Mouse (Mus musculus) megakaryocyte progenitor cell, adult 5-6 weeks (primary cell): Measurements from ENCODE around the gene Kif5c. TPM values are rescaled to one million over a fixed set of nuclear protein-coding genes. Genes with fewer than 3 reads are reported as not detected.

Experiments
- ATAC-seq: replicated peaks from 2 replicates; pipeline ENCODE4 v1.8.0; 2016; ENCODE audit warnings: mild to moderate bottlenecking, moderate TSS enrichment, inconsistent platforms; ENCODE audit not compliant: poor library complexity
- total RNA-seq, 2 experiments: library from RNA; stranded (forward) in 1 of 2; stranded (reverse) in 1 of 2; fragments of 157-497, 149-512 nt in 1 of 2; fragments of 200-1000 nt in 1 of 2; gene quantifications; 2 replicates each; pipeline versions ENCODE4 v1.2.3 to v1.2.4; 2015 to 2017

The Kif5c gene
- total RNA-seq, 2 experiments from 2014 or later: not detected

- no peak for ATAC-seq
These were observed 1.6 kb downstream of the Kif5c start for GRCm38 (mm10) chr2:49620626-49621117.

- no peak for ATAC-seq
These were observed 2.1 kb downstream of the Kif5c start for GRCm38 (mm10) chr2:49621234-49621633.

- no peak for ATAC-seq
These were observed 6.5 kb downstream of the Kif5c start for GRCm38 (mm10) chr2:49625581-49625980.

- no peak for ATAC-seq
These were observed 8.5 kb downstream of the Kif5c start for GRCm38 (mm10) chr2:49627611-49628010.

- no peak for ATAC-seq
These were observed 9.1 kb downstream of the Kif5c start for GRCm38 (mm10) chr2:49628094-49628705.

- ATAC-seq: no peak
These were observed 10.1 kb downstream of the Kif5c start for GRCm38 (mm10) chr2:49629181-49629580.

GRCm38 (mm10) chr2:49630636-49631035, 11.5 kb downstream of the Kif5c start:
- ATAC-seq: no peak

- no peak for ATAC-seq
These were observed 14.1 kb downstream of the Kif5c start for GRCm38 (mm10) chr2:49633231-49633630.

- no peak for ATAC-seq
These were observed 23.7 kb downstream of the Kif5c start for GRCm38 (mm10) chr2:49642761-49643160.

- no peak for ATAC-seq
These were observed 24.7 kb downstream of the Kif5c start for GRCm38 (mm10) chr2:49643756-49644155.

- ATAC-seq: no peak
These were observed 28.5 kb downstream of the Kif5c start for GRCm38 (mm10) chr2:49647591-49647990.

GRCm38 (mm10) chr2:49648344-49648743, 29.2 kb downstream of the Kif5c start:
- no peak for ATAC-seq

GRCm38 (mm10) chr2:49648806-49649205, 29.7 kb downstream of the Kif5c start:
- ATAC-seq: no peak

- no peak for ATAC-seq
These were observed 30.1 kb downstream of the Kif5c start for GRCm38 (mm10) chr2:49649211-49649610.

GRCm38 (mm10) chr2:49651737-49652136, 32.6 kb downstream of the Kif5c start:
- no peak for ATAC-seq

- no peak for ATAC-seq
These were observed 35.5 kb downstream of the Kif5c start for GRCm38 (mm10) chr2:49654606-49655005.

GRCm38 (mm10) chr2:49655195-49655873, 36.2 kb downstream of the Kif5c start:
- ATAC-seq: no peak

GRCm38 (mm10) chr2:49655874-49656195, 36.7 kb downstream of the Kif5c start:
- no peak for ATAC-seq

- no peak for ATAC-seq
These were observed 37.9 kb downstream of the Kif5c start for GRCm38 (mm10) chr2:49656988-49657387.

GRCm38 (mm10) chr2:49657666-49658065, 38.6 kb downstream of the Kif5c start:
- no peak for ATAC-seq

GRCm38 (mm10) chr2:49658988-49659387, 39.9 kb downstream of the Kif5c start:
- ATAC-seq: no peak

GRCm38 (mm10) chr2:49659964-49660363, 40.9 kb downstream of the Kif5c start:
- ATAC-seq: no peak
